Mouse (Mus musculus): ENCODE measurements at regions not wholly inside any gene's neighbourhood (a gene's known extent, or its start where the extent isn't known, plus 50 kb on each side); places are given as distances from the start of the nearest gene placed in this dataset.

- no peak for ATAC-seq (replicated peaks; ENCODE audit: insufficient number of reproducible peaks, low FRiP score, low TSS enrichment, poor library complexity, severe bottlenecking)
Measured at GRCm38 (mm10) chr16:76232680-76233079, 140.9 kb downstream of the Nrip1 start.

- ATAC-seq (replicated peaks; ENCODE audit: insufficient number of reproducible peaks, low FRiP score, low TSS enrichment, poor library complexity, severe bottlenecking), result no peak
Measured at GRCm38 (mm10) chr16:76232174-76232573, 141.5 kb downstream of the Nrip1 start.

GRCm38 (mm10) chr16:76230516-76231302 lies 142.9 kb downstream of the Nrip1 start:
- ATAC-seq (replicated peaks; ENCODE audit: insufficient number of reproducible peaks, low FRiP score, low TSS enrichment, poor library complexity, severe bottlenecking), result no peak

GRCm38 (mm10) chr16:76228451-76228850 lies 145.2 kb downstream of the Nrip1 start:
- no peak for ATAC-seq (replicated peaks; ENCODE audit: insufficient number of reproducible peaks, low FRiP score, low TSS enrichment, poor library complexity, severe bottlenecking)

GRCm38 (mm10) chr16:76226446-76226845 lies 147.2 kb downstream of the Nrip1 start:
- ATAC-seq (replicated peaks; ENCODE audit: insufficient number of reproducible peaks, low FRiP score, low TSS enrichment, poor library complexity, severe bottlenecking), result no peak

GRCm38 (mm10) chr16:76225587-76226226 lies 147.9 kb downstream of the Nrip1 start:
- no peak for ATAC-seq (replicated peaks; ENCODE audit: insufficient number of reproducible peaks, low FRiP score, low TSS enrichment, poor library complexity, severe bottlenecking)

GRCm38 (mm10) chr16:76224901-76225586 lies 148.6 kb downstream of the Nrip1 start:
- peak; percentile 25; the same call in 1 of the 2 replicates for ATAC-seq (replicated peaks; ENCODE audit: insufficient number of reproducible peaks, low FRiP score, low TSS enrichment, poor library complexity, severe bottlenecking)

- ATAC-seq (replicated peaks; ENCODE audit: insufficient number of reproducible peaks, low FRiP score, low TSS enrichment, poor library complexity, severe bottlenecking), result 0 out of 2 replicates have a peak, but pooled peaks have one; percentile 34
Measured at GRCm38 (mm10) chr16:76223716-76224115, 149.9 kb downstream of the Nrip1 start.

- no peak for ATAC-seq (replicated peaks; ENCODE audit: insufficient number of reproducible peaks, low FRiP score, low TSS enrichment, poor library complexity, severe bottlenecking)
Measured at GRCm38 (mm10) chr16:76222960-76223359, 150.7 kb downstream of the Nrip1 start.

- ATAC-seq (replicated peaks; ENCODE audit: insufficient number of reproducible peaks, low FRiP score, low TSS enrichment, poor library complexity, severe bottlenecking), result no peak
Measured at GRCm38 (mm10) chr16:76220466-76220865, 153.2 kb downstream of the Nrip1 start.

GRCm38 (mm10) chr16:76219233-76219632 lies 154.4 kb downstream of the Nrip1 start:
- no peak for ATAC-seq (replicated peaks; ENCODE audit: insufficient number of reproducible peaks, low FRiP score, low TSS enrichment, poor library complexity, severe bottlenecking)

GRCm38 (mm10) chr16:76218310-76219170 lies 155.1 kb downstream of the Nrip1 start:
- ATAC-seq (replicated peaks; ENCODE audit: insufficient number of reproducible peaks, low FRiP score, low TSS enrichment, poor library complexity, severe bottlenecking), result peak; percentile 59; the same call in 1 of the 2 replicates

GRCm38 (mm10) chr16:76216184-76216583 lies 157.4 kb downstream of the Nrip1 start:
- no peak for ATAC-seq (replicated peaks; ENCODE audit: insufficient number of reproducible peaks, low FRiP score, low TSS enrichment, poor library complexity, severe bottlenecking)

- ATAC-seq (replicated peaks; ENCODE audit: insufficient number of reproducible peaks, low FRiP score, low TSS enrichment, poor library complexity, severe bottlenecking), result no peak
Measured at GRCm38 (mm10) chr16:76215558-76215957, 158.1 kb downstream of the Nrip1 start.

- ATAC-seq (replicated peaks; ENCODE audit: insufficient number of reproducible peaks, low FRiP score, low TSS enrichment, poor library complexity, severe bottlenecking), result no peak
Measured at GRCm38 (mm10) chr16:76201773-76202571, 171.7 kb downstream of the Nrip1 start.

- ATAC-seq (replicated peaks; ENCODE audit: insufficient number of reproducible peaks, low FRiP score, low TSS enrichment, poor library complexity, severe bottlenecking), result no peak
Measured at GRCm38 (mm10) chr16:76200801-76201728, 172.6 kb downstream of the Nrip1 start.

- ATAC-seq (replicated peaks; ENCODE audit: insufficient number of reproducible peaks, low FRiP score, low TSS enrichment, poor library complexity, severe bottlenecking), result no peak
Measured at GRCm38 (mm10) chr16:76200268-76200667, 173.4 kb downstream of the Nrip1 start.
